Mouse (Mus musculus) ES-Bruce4 (cell line): ENCODE data around the gene Ndufs7. TPM values are rescaled to one million over a fixed set of nuclear protein-coding genes. Genes with fewer than 3 reads are reported as not detected.
"Not testable (repeated sequence)": the region's sequence is repeated elsewhere in the genome, so short reads cannot be mapped to it uniquely, and the experiment has no call there.

Experiments used
- H3K27ac ChIP-seq: 2 replicates; pipeline ENCODE4 v1.5.1; 2012; ENCODE audit warnings: low read length, inconsistent platforms; ENCODE audit not compliant: insufficient read depth
- H3K27me3 ChIP-seq: 2 replicates; pipeline ENCODE4 v1.6.1; 2012; ENCODE audit warnings: mild to moderate bottlenecking, low read length, inconsistent platforms; ENCODE audit not compliant: control insufficient read depth, poor library complexity, insufficient read depth, severe bottlenecking
- H3K36me3 ChIP-seq: 2 replicates; pipeline ENCODE4 v1.6.1; 2012; ENCODE audit warnings: inconsistent platforms, mild to moderate bottlenecking, low read length, moderate library complexity; ENCODE audit not compliant: control insufficient read depth, poor library complexity, insufficient read depth, severe bottlenecking
- H3K4me1 ChIP-seq: one replicate; pipeline ENCODE4 v1.8.1; 2011; ENCODE audit warnings: low read length; ENCODE audit not compliant: control insufficient read depth, insufficient read depth
- H3K4me3 ChIP-seq: 2 replicates; pipeline ENCODE4 v1.5.1; 2011; ENCODE audit warnings: low read depth, mild to moderate bottlenecking, low read length
- H3K9ac ChIP-seq: 2 replicates; pipeline ENCODE4 v1.6.1; 2012; ENCODE audit warnings: low read depth, mild to moderate bottlenecking, inconsistent platforms; ENCODE audit not compliant: poor library complexity, severe bottlenecking
- H3K9me3 ChIP-seq: replicated peaks from 2 replicates; pipeline ENCODE4 v1.6.1; 2012; ENCODE audit warnings: mild to moderate bottlenecking, low read length, inconsistent platforms; ENCODE audit not compliant: control insufficient read depth, poor library complexity, insufficient read depth, severe bottlenecking
- CTCF ChIP-seq: IDR thresholded peaks from one replicate; pipeline ENCODE4 v1.8.1; 2011; ENCODE audit warnings: low read depth, low read length
- EP300 ChIP-seq: IDR thresholded peaks from 2 replicates; pipeline ENCODE4 v1.6.1; 2011; ENCODE audit warnings: low read depth, low read length; ENCODE audit not compliant: insufficient read depth
- POLR2A ChIP-seq: IDR thresholded peaks from one replicate; pipeline ENCODE4 v1.8.1; 2011; ENCODE audit warnings: low read length; ENCODE audit not compliant: insufficient read depth
- polyA plus RNA-seq: library from polyadenylated mRNA; stranded (reverse); fragments of >200 nt; gene quantifications from 2 replicates; pipeline ENCODE4 v1.2.4, GENCODE M21; 2011; ENCODE audit warnings: low read depth; ENCODE audit not compliant: missing spikeins, insufficient read depth, insufficient read length

Ndufs7 gene
- polyA plus RNA-seq, 1 experiment: 63.9 TPM

DNA sequence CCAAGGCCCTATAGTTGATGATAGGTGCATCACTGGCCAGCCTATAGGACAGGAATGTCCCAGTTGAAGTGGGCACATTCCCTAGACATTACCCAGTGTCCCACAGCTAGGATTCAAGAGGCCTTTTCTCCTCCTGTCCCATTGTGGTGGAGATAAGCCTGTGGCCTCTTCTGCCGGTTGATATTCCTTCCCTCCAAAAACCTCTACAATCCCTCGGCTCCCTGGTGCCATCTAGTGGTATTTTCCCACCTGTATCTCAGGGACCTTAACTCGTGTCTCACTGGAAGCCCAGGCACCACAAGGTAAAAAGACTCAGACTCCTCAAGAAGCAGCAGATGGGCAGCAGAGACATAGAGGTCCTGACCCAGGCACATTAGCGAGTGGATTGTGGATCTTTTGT, 3.3 kb upstream of the Ndufs7 start:
- H3K9me3 ChIP-seq: no peaks in the 10 kb centered on the region
- peaks cover 14% of the 10 kb centered on the region; the same call in 1 of the 2 replicates for H3K36me3 ChIP-seq
- no peak for TF ChIP-seq EP300
- TF ChIP-seq CTCF: peak; percentile 65
- H3K4me3 ChIP-seq: no peak overlapping the region
- peaks cover 1% of the 10 kb centered on the region for H3K4me1 ChIP-seq
- H3K27ac ChIP-seq: no peak overlapping the region
- H3K27me3 ChIP-seq: no peaks in the 10 kb centered on the region
- H3K9ac ChIP-seq: no peak overlapping the region

DNA sequence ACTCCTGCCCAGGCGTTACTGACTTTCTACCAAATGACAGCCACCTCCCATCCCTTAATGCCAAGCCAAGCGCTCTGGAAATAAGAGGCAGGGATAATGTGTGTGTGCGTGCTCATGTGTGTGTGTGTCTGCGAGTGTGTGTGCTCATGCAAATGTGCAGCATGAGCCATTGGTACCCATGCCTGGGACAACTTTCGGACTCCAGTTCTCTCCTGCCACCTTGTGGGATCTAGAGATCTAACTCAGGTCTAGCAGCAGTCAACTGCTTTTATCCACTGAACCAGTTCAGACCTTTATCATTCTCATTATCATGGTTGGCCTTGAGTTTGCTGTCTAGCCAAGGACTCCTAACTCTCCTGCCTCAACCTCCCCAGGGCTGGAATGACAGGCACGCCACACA, 1.1 kb upstream of the Ndufs7 start:
- Histone ChIP-seq H3K4me3 (0 out of 2 replicates have a peak overlapping the region, but pooled peaks have one; percentile 15), H3K27ac (no peak overlapping the region), H3K4me1 (peaks cover 1% of the 10 kb centered on the region), H3K9ac (no peak overlapping the region), H3K9me3 (no peaks in the 10 kb centered on the region), H3K36me3 (0 out of 2 replicates have a peak, but pooled peaks cover 8% of the 10 kb centered on the region), H3K27me3 (no peaks in the 10 kb centered on the region)
- TF ChIP-seq EP300 (no peak), CTCF (peak; percentile 38)

DNA sequence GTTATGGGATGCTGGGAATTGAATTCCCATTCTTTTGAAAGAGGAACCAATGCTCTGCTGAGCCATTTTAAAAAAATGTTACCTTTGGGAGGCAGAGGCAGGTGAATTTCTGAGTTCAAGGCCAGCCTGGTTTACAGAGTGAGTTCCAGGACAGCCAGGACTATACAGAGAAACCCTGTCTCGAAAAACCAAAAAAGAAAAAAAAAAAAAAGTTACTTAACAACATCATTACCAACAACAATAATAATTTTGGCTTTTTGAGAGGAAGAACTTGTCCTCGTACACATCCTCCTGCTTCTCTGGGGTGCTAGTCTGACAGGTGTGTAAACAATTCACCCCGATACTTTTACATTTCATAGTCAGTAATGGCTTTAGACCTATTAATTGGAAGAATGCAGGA, 484 bp upstream of the Ndufs7 start:
- H3K4me3 ChIP-seq: peak overlapping the region; percentile 95; the same call in 1 of the 2 replicates
- H3K36me3 ChIP-seq, H3K4me1 ChIP-seq, H3K9ac ChIP-seq, H3K9me3 ChIP-seq, H3K27ac ChIP-seq, H3K27me3 ChIP-seq: not testable (repeated sequence)

DNA sequence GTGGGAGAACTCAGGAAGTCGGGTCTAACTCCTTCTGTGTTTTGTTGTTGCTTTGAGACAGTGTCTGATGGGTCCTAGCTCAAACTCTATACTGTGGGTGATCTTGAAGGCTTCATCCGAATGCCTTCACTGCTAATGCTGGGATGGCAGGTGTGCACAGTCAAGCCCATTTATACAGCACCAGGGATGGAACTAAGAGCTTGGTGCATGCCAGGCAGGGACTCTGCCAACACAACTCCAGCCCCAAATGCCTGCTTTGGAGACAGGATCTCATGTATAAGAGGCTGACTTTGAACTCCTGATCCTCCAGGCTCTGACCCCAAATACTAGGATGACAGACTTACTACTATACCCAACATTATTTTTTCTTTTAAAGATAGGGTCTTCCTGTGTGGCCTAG, 1.1 kb downstream of the Ndufs7 start:
- Histone ChIP-seq H3K27me3 (no peaks in the 10 kb centered on the region), H3K9ac (peak overlapping the region; percentile 70), H3K4me3 (peak overlapping the region; percentile 95), H3K27ac (no peak overlapping the region), H3K36me3 (no peaks in the 10 kb centered on the region), H3K9me3 (no peaks in the 10 kb centered on the region), H3K4me1 (peaks cover 1% of the 10 kb centered on the region)
- no peak for TF ChIP-seq CTCF
- no peak for TF ChIP-seq POLR2A
- no peak for TF ChIP-seq EP300

DNA sequence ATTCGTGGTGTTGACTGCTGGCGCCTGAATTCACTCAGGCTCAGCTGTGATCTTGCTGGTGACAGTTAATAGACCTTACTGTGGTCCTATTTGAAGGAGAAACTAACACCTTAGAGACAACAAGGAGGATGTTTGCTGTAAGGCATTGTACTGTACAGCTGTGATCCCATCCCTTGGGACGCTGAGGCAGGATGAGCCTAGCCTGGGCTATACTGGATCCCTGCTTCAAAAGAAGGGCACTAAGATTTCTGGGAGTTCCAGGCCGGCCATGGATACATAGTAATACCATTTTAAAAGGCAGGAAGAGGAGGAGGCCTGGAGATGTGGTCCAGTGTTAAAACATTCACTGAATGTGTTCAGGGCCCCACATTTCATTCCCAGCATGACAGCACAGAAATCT, 1.7 kb downstream of the Ndufs7 start:
- TF ChIP-seq POLR2A (no peak), CTCF (no peak), EP300 (no peak)
- no peaks in the 10 kb centered on the region for H3K9me3 ChIP-seq
- H3K9ac ChIP-seq: no peak overlapping the region
- no peaks in the 10 kb centered on the region for H3K27me3 ChIP-seq
- H3K4me3 ChIP-seq: no peak overlapping the region
- H3K27ac ChIP-seq: no peak overlapping the region
- H3K4me1 ChIP-seq: peaks cover 1% of the 10 kb centered on the region
- H3K36me3 ChIP-seq: peaks cover 4% of the 10 kb centered on the region; the same call in 1 of the 2 replicates

DNA sequence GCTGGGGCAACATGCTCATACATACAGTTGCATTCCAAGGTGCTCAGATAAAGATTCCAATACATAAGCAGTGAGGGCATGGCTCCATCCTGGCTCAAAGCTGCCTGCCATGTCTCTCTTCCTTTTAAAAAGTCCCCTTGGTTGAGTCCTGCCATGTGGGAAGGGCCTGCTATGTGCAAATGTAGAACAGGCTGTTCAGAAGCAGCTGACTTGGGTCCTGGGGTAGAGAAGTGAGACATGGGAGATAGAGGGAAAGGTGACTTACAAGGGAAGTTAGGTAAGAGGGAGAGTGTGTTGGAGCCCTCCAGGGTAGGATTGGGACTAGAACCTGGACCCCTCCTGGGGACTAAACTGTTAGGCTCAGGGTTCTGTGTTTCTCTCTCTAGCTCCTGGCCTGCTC, 3.1 kb downstream of the Ndufs7 start:
- Histone ChIP-seq H3K9ac (no peak overlapping the region), H3K36me3 (peaks cover 4% of the 10 kb centered on the region; the same call in 1 of the 2 replicates), H3K27ac (no peak overlapping the region), H3K27me3 (no peaks in the 10 kb centered on the region), H3K4me3 (no peak overlapping the region), H3K4me1 (peaks cover 1% of the 10 kb centered on the region), H3K9me3 (no peaks in the 10 kb centered on the region)
- TF ChIP-seq CTCF (no peak), POLR2A (no peak), EP300 (no peak)
